Mouse (Mus musculus): ENCODE results near the gene BC055324. TPM values are rescaled to one million over a fixed set of nuclear protein-coding genes. Genes with fewer than 3 reads are reported as not detected.
A peak's percentile ranks its signal among the peaks of the same experiment; 100 is the strongest.

The BC055324 gene
- polyA plus RNA-seq, 2 experiments, result 19.6 to 21.1 TPM

- Histone ChIP-seq H3K4me1 (ENCODE audit: control insufficient read depth, insufficient read depth, low read length) (peaks cover 5% of the 10 kb centered on the region; the same call in 1 of the 2 replicates), H3K4me2 (replicated peaks; ENCODE audit: low read depth, low read length, severe bottlenecking) (no peak overlapping the region), H3K27me3 (ENCODE audit: control insufficient read depth, insufficient read depth, low read length) (no peaks in the 10 kb centered on the region), H3K9me3 (ENCODE audit: control insufficient read depth, low read length) (no peaks in the 10 kb centered on the region), H3K4me3 (replicated peaks; ENCODE audit: low read length) (no peak overlapping the region), H3K27ac (replicated peaks; ENCODE audit: low read depth, low read length) (no peak overlapping the region), H3K36me3 (ENCODE audit: control insufficient read depth, insufficient read depth, low read length) (no peaks in the 10 kb centered on the region; the same call in 1 of the 2 replicates), H3K9ac (ENCODE audit: low read depth, low read length, severe bottlenecking) (no peak overlapping the region)
- peak; percentile 62; the same call in 1 of the 2 replicates for ATAC-seq (ENCODE audit: low FRiP score, low read depth)
- no peak for TF ChIP-seq POLR2A (IDR thresholded peaks at IDR 0.05; ENCODE audit: borderline replicate concordance, extremely low read depth, insufficient read depth, insufficient read length)
- peak; percentile 89 for DNase-seq (ENCODE audit: low spot score)
- WGBS, result 0% methylated on average over 2 of the region's 2 CpGs
These were observed 84.3 kb downstream of the BC055324 start for GRCm38 (mm10) chr1:163910343-163910742.

GRCm38 (mm10) chr1:163908389-163908788 lies 86.2 kb downstream of the BC055324 start:
- H3K9me3 ChIP-seq (ENCODE audit: control insufficient read depth, low read length), result no peaks in the 10 kb centered on the region
- WGBS, result 63% methylated on average over 11 of the region's 11 CpGs
- no peaks in the 10 kb centered on the region; the same call in 1 of the 2 replicates for H3K36me3 ChIP-seq (ENCODE audit: control insufficient read depth, insufficient read depth, low read length)
- ATAC-seq (ENCODE audit: low FRiP score, low read depth) (no peak), DNase-seq (ENCODE audit: low spot score) (no peak)
- no peak for TF ChIP-seq POLR2A (IDR thresholded peaks at IDR 0.05; ENCODE audit: borderline replicate concordance, extremely low read depth, insufficient read depth, insufficient read length)
- H3K4me1 ChIP-seq (ENCODE audit: control insufficient read depth, insufficient read depth, low read length), result peaks cover 5% of the 10 kb centered on the region; the same call in 1 of the 2 replicates
- H3K4me2 ChIP-seq (replicated peaks; ENCODE audit: low read depth, low read length, severe bottlenecking), result no peak overlapping the region
- no peak overlapping the region for H3K4me3 ChIP-seq (replicated peaks; ENCODE audit: low read length)
- no peak overlapping the region for H3K9ac ChIP-seq (ENCODE audit: low read depth, low read length, severe bottlenecking)
- no peaks in the 10 kb centered on the region for H3K27me3 ChIP-seq (ENCODE audit: control insufficient read depth, insufficient read depth, low read length)
- no peak overlapping the region for H3K27ac ChIP-seq (replicated peaks; ENCODE audit: low read depth, low read length)

- no peaks in the 10 kb centered on the region for H3K36me3 ChIP-seq (ENCODE audit: control insufficient read depth, insufficient read depth, low read length)
- no peak overlapping the region for H3K27ac ChIP-seq (replicated peaks; ENCODE audit: low read depth, low read length)
- no peak overlapping the region for H3K4me2 ChIP-seq (replicated peaks; ENCODE audit: low read depth, low read length, severe bottlenecking)
- no peaks in the 10 kb centered on the region for H3K27me3 ChIP-seq (ENCODE audit: control insufficient read depth, insufficient read depth, low read length)
- no peak for TF ChIP-seq POLR2A (IDR thresholded peaks at IDR 0.05; ENCODE audit: borderline replicate concordance, extremely low read depth, insufficient read depth, insufficient read length)
- H3K4me1 ChIP-seq (ENCODE audit: control insufficient read depth, insufficient read depth, low read length), result peaks cover 5% of the 10 kb centered on the region; the same call in 1 of the 2 replicates
- no peak overlapping the region for H3K9ac ChIP-seq (ENCODE audit: low read depth, low read length, severe bottlenecking)
- WGBS, result 17% methylated on average over 4 of the region's 4 CpGs
- H3K9me3 ChIP-seq (ENCODE audit: control insufficient read depth, low read length), result no peaks in the 10 kb centered on the region
- peak; percentile 58 for ATAC-seq (ENCODE audit: low FRiP score, low read depth)
- DNase-seq (ENCODE audit: low spot score), result peak; percentile 65
- no peak overlapping the region for H3K4me3 ChIP-seq (replicated peaks; ENCODE audit: low read length)
These were observed 87.4 kb downstream of the BC055324 start for GRCm38 (mm10) chr1:163907007-163907811.

GRCm38 (mm10) chr1:163903411-163903810 lies 91.2 kb downstream of the BC055324 start:
- H3K4me2 ChIP-seq (replicated peaks; ENCODE audit: low read depth, low read length, severe bottlenecking), result no peak overlapping the region
- no peak for TF ChIP-seq POLR2A (IDR thresholded peaks at IDR 0.05; ENCODE audit: borderline replicate concordance, extremely low read depth, insufficient read depth, insufficient read length)
- no peaks in the 10 kb centered on the region for H3K36me3 ChIP-seq (ENCODE audit: control insufficient read depth, insufficient read depth, low read length)
- no peaks in the 10 kb centered on the region for H3K27me3 ChIP-seq (ENCODE audit: control insufficient read depth, insufficient read depth, low read length)
- H3K4me1 ChIP-seq (ENCODE audit: control insufficient read depth, insufficient read depth, low read length), result peaks cover 10% of the 10 kb centered on the region
- H3K27ac ChIP-seq (replicated peaks; ENCODE audit: low read depth, low read length), result no peak overlapping the region
- WGBS, result 89% methylated on average over 3 of the region's 3 CpGs
- DNase-seq (ENCODE audit: low spot score) (no peak), ATAC-seq (ENCODE audit: low FRiP score, low read depth) (no peak)
- no peak overlapping the region for H3K4me3 ChIP-seq (replicated peaks; ENCODE audit: low read length)
- no peak overlapping the region for H3K9ac ChIP-seq (ENCODE audit: low read depth, low read length, severe bottlenecking)
- H3K9me3 ChIP-seq (ENCODE audit: control insufficient read depth, low read length), result no peaks in the 10 kb centered on the region

GRCm38 (mm10) chr1:163900168-163900567 lies 94.4 kb downstream of the BC055324 start:
- no peaks in the 10 kb centered on the region for H3K9me3 ChIP-seq (ENCODE audit: control insufficient read depth, low read length)
- no peaks in the 10 kb centered on the region for H3K27me3 ChIP-seq (ENCODE audit: control insufficient read depth, insufficient read depth, low read length)
- no peak overlapping the region for H3K27ac ChIP-seq (replicated peaks; ENCODE audit: low read depth, low read length)
- no peak for ATAC-seq (ENCODE audit: low FRiP score, low read depth)
- DNase-seq (ENCODE audit: low spot score), result no peak
- WGBS, result 90% methylated on average over 2 of the region's 2 CpGs
- H3K9ac ChIP-seq (ENCODE audit: low read depth, low read length, severe bottlenecking), result no peak overlapping the region
- TF ChIP-seq POLR2A (IDR thresholded peaks at IDR 0.05; ENCODE audit: borderline replicate concordance, extremely low read depth, insufficient read depth, insufficient read length), result no peak
- H3K4me3 ChIP-seq (replicated peaks; ENCODE audit: low read length), result no peak overlapping the region
- H3K4me2 ChIP-seq (replicated peaks; ENCODE audit: low read depth, low read length, severe bottlenecking), result no peak overlapping the region
- peaks cover 22% of the 10 kb centered on the region for H3K4me1 ChIP-seq (ENCODE audit: control insufficient read depth, insufficient read depth, low read length)
- H3K36me3 ChIP-seq (ENCODE audit: control insufficient read depth, insufficient read depth, low read length), result no peaks in the 10 kb centered on the region

All from limb, embryonic 14.5 days (tissue).